Mouse (Mus musculus) MEL (cell line): ENCODE results near the gene Ncam1. TPM values are rescaled to one million over a fixed set of nuclear protein-coding genes. Genes with fewer than 3 reads are reported as not detected.

Source experiments
- DNase-seq: peaks from one replicate; pipeline ENCODE4 v3.0.0; 2011; ENCODE audit warnings: low read depth, low spot score
- H3K27ac ChIP-seq: 2 replicates; pipeline ENCODE4 v1.5.1; 2012; ENCODE audit warnings: low read depth, mild to moderate bottlenecking, control low read depth, low read length, moderate library complexity; ENCODE audit not compliant: control insufficient read depth
- H3K27me3 ChIP-seq, 2 experiments: fragments of 150-350 bp in 1 of 2; sonication (generic) in 1 of 2; 2 replicates each; pipeline ENCODE4 v1.6.1; 2012; ENCODE audit warnings: low read length in 2 of 2, mild to moderate bottlenecking in 2 of 2, improper control_type of control experiment in 1 of 2, moderate library complexity in 1 of 2; ENCODE audit not compliant: insufficient read depth in 2 of 2, control insufficient read depth in 1 of 2
- H3K36me3 ChIP-seq, 2 experiments: 2 replicates each; pipeline ENCODE4 v1.6.1; 2012 to 2014; ENCODE audit warnings: low read length in 2 of 2, improper control_type of control experiment in 1 of 2, inconsistent platforms in 1 of 2, mild to moderate bottlenecking in 1 of 2; ENCODE audit not compliant: insufficient read depth in 2 of 2, control insufficient read depth in 1 of 2
- H3K4me1 ChIP-seq, 2 experiments: fragments of 150-350 bp in 1 of 2; sonication (generic) in 1 of 2; 2 replicates each; pipeline ENCODE4 v1.6.1; 2012; ENCODE audit warnings: low read length in 2 of 2, improper control_type of control experiment in 1 of 2, mild to moderate bottlenecking in 1 of 2; ENCODE audit not compliant: insufficient read depth in 2 of 2, control insufficient read depth in 1 of 2
- H3K4me3 ChIP-seq, 2 experiments: fragments of 150-350 bp in 1 of 2; sonication (generic) in 1 of 2; 2 replicates each; pipeline ENCODE4 v1.5.1; 2012; ENCODE audit warnings: low read depth in 2 of 2, low read length in 2 of 2, mild to moderate bottlenecking in 2 of 2, moderate library complexity in 2 of 2, control low read depth in 1 of 2, improper control_type of control experiment in 1 of 2; ENCODE audit not compliant: control insufficient read depth in 1 of 2, insufficient read depth in 1 of 2
- H3K79me2 ChIP-seq: 2 replicates; pipeline ENCODE4 v1.6.1; 2012; ENCODE audit warnings: mild to moderate bottlenecking, low read length, moderate library complexity; ENCODE audit not compliant: control insufficient read depth, poor library complexity, insufficient read depth
- H3K9ac ChIP-seq: 2 replicates; pipeline ENCODE4 v1.6.1; 2012; ENCODE audit warnings: low read depth, mild to moderate bottlenecking, control low read depth, low read length, moderate library complexity; ENCODE audit not compliant: control insufficient read depth, poor library complexity, severe bottlenecking
- H3K9me3 ChIP-seq: fragments of 150-350 bp; sonication (generic); replicated peaks from 2 replicates; pipeline ENCODE4 v1.6.1; 2012; ENCODE audit warnings: mild to moderate bottlenecking, low read length, improper control_type of control experiment, moderate library complexity; ENCODE audit not compliant: insufficient read depth
- BHLHE40 ChIP-seq: IDR thresholded peaks from 2 replicates; pipeline ENCODE4 v1.6.1; 2012; ENCODE audit warnings: low read depth, mild to moderate bottlenecking, inconsistent platforms, low read length, improper control_type of control experiment, borderline replicate concordance
- CHD1 ChIP-seq: IDR thresholded peaks from 2 replicates; pipeline ENCODE4 v1.6.1; 2012; ENCODE audit warnings: low read depth, mild to moderate bottlenecking, inconsistent platforms, low read length, improper control_type of control experiment
- CHD2 ChIP-seq: IDR thresholded peaks from 2 replicates; pipeline ENCODE4 v1.6.1; 2011; ENCODE audit warnings: low read length, improper control_type of control experiment
- CTCF ChIP-seq, 3 experiments: IDR thresholded peaks in 2 of 3; conservative IDR thresholded peaks in 1 of 3; 2 replicates each; pipeline ENCODE4 v1.5.1; 2011 to 2012; ENCODE audit warnings: low read length in 3 of 3, low read depth in 2 of 3, mild to moderate bottlenecking in 2 of 3, improper control_type of control experiment in 1 of 3, inconsistent platforms in 1 of 3, mixed read lengths in 1 of 3, moderate library complexity in 1 of 3; ENCODE audit not compliant: control insufficient read depth in 1 of 3, insufficient read depth in 1 of 3, poor library complexity in 1 of 3, severe bottlenecking in 1 of 3
- E2F4 ChIP-seq: IDR thresholded peaks from 2 replicates; pipeline ENCODE4 v1.6.1; 2011; ENCODE audit warnings: low read depth, low read length, improper control_type of control experiment, borderline replicate concordance
- ETS1 ChIP-seq: IDR thresholded peaks from 2 replicates; pipeline ENCODE4 v1.6.1; 2012; ENCODE audit warnings: low read depth, mild to moderate bottlenecking, inconsistent platforms, low read length, improper control_type of control experiment, moderate library complexity
- GABPA ChIP-seq: IDR thresholded peaks from 2 replicates; pipeline ENCODE4 v1.6.1; 2012; ENCODE audit warnings: low read depth, mild to moderate bottlenecking, inconsistent platforms, low read length, improper control_type of control experiment, moderate library complexity
- GATA1 ChIP-seq: IDR thresholded peaks from 2 replicates; pipeline ENCODE4 v1.6.1; 2011; ENCODE audit warnings: low read depth, low read length, improper control_type of control experiment
- MAX ChIP-seq: IDR thresholded peaks from 2 replicates; pipeline ENCODE4 v1.6.1; 2011; ENCODE audit warnings: low read length, improper control_type of control experiment
- MAZ ChIP-seq: IDR thresholded peaks from 2 replicates; pipeline ENCODE4 v1.6.1; 2012; ENCODE audit warnings: low read depth, mild to moderate bottlenecking, inconsistent platforms, low read length, improper control_type of control experiment
- MEF2A ChIP-seq: IDR thresholded peaks from 2 replicates; pipeline ENCODE4 v1.6.1; 2014; ENCODE audit warnings: low read depth, mild to moderate bottlenecking, inconsistent platforms, low read length, improper control_type of control experiment; ENCODE audit not compliant: poor library complexity, insufficient replicate concordance, severe bottlenecking; ENCODE audit errors: extremely low read depth
- MYB ChIP-seq: IDR thresholded peaks from 2 replicates; pipeline ENCODE4 v1.6.1; 2011; ENCODE audit warnings: mild to moderate bottlenecking, low read depth, low read length, improper control_type of control experiment
- MYC ChIP-seq: IDR thresholded peaks from 2 replicates; pipeline ENCODE4 v1.6.1; 2011; ENCODE audit warnings: low read depth, mild to moderate bottlenecking, low read length, improper control_type of control experiment, moderate library complexity
- NELFE ChIP-seq: IDR thresholded peaks from 2 replicates; pipeline ENCODE4 v1.6.1; 2011; ENCODE audit warnings: low read depth, low read length, improper control_type of control experiment
- NRF1 ChIP-seq: IDR thresholded peaks from 2 replicates; pipeline ENCODE4 v1.6.1; 2014; ENCODE audit warnings: low read depth, mild to moderate bottlenecking, inconsistent platforms, low read length, improper control_type of control experiment, moderate library complexity; ENCODE audit not compliant: poor library complexity, insufficient read depth, severe bottlenecking
- POLR2AphosphoS5 ChIP-seq: IDR thresholded peaks from 2 replicates; pipeline ENCODE4 v1.6.1; 2012; ENCODE audit warnings: low read depth, borderline replicate concordance, mild to moderate bottlenecking, inconsistent platforms, low read length, moderate library complexity, mixed read lengths
- SIN3A ChIP-seq: IDR thresholded peaks from 2 replicates; pipeline ENCODE4 v1.6.1; 2012; ENCODE audit warnings: low read length, improper control_type of control experiment, inconsistent platforms
- SMC3 ChIP-seq: IDR thresholded peaks from 2 replicates; pipeline ENCODE4 v1.6.1; 2011; ENCODE audit warnings: low read depth, low read length, improper control_type of control experiment
- UBTF ChIP-seq: IDR thresholded peaks from 2 replicates; pipeline ENCODE4 v1.6.1; 2012; ENCODE audit warnings: low read depth, mild to moderate bottlenecking, inconsistent platforms, low read length, improper control_type of control experiment, moderate library complexity, borderline replicate concordance; ENCODE audit not compliant: insufficient read depth
- USF1 ChIP-seq: IDR thresholded peaks from 2 replicates; pipeline ENCODE4 v1.6.1; 2014; ENCODE audit warnings: low read depth, mild to moderate bottlenecking, inconsistent platforms, low read length, improper control_type of control experiment, moderate library complexity
- ZNF384 ChIP-seq: IDR thresholded peaks from 2 replicates; pipeline ENCODE4 v1.6.1; 2012; ENCODE audit warnings: low read depth, mild to moderate bottlenecking, inconsistent platforms, low read length, improper control_type of control experiment
- polyA plus RNA-seq, 2 experiments: library from polyadenylated mRNA; stranded (reverse) in 1 of 2; unstranded in 1 of 2; fragments of >175 nt in 1 of 2; fragments of >200 nt in 1 of 2; gene quantifications; 2 replicates each; pipeline versions ENCODE4 v1.2.1 to v1.2.4; 2012; ENCODE audit warnings: low replicate concordance in 2 of 2, low read depth in 1 of 2; ENCODE audit not compliant: insufficient read length in 2 of 2, insufficient read depth in 1 of 2, missing spikeins in 1 of 2
- total RNA-seq: library from RNA; depleted of rRNA; stranded (reverse); fragments of 300-350 nt; gene quantifications from 2 replicates; pipeline ENCODE4 v1.2.3, GENCODE M21; 2012

Gene Ncam1
- total and polyA plus RNA-seq, 3 experiments, result not detected

DNA sequence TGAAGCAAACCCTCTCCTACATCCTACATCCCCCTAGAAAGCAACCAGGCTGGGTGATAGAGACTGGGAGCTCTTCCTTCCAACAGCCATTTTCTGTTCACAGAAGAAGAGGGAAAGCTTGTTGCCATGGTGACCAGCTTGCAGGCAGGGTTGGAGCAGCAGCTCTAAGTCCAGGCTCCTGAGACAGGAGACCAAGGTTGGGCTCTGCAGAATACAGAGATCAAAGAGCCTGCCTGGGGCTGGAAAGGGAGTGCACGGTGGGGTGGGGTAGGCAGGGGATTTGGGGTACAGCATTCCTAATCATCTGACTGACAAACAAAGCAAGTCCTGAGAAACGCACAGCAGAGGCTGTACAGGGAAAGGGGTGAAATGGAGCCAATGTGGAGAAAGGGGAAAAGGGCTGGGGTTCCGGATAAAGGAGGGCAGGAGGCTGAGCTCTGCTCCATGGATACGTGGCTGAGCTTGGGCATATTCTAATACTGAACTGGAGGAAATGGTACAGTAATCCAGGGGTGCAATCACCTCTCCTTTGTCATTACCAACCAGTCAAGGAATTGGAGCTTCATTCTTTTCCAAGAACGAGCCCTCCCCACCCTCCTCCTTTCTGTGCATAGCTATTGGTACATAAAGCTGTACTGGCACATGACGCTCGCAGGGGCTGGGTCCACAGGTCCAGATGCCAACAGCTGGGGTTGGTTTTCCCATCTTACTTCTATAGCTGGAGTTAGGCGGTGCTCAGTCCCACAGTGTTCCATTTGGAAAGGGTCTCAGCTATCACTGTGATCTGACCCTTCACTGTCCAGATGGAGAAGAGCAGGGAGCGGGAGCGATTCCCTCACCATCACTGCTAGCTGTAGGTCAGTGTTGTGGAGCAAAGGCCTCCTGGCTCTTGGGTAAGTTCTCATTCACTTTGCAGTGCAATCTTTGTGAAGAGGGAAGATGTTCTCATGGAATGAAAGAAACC is 227.7 kb downstream of the Ncam1 start:
- H3K27ac ChIP-seq, result no peak overlapping the region
- H3K27me3 ChIP-seq, result no peaks in the 10 kb centered on the region
- H3K4me1 ChIP-seq, result no peaks in the 10 kb centered on the region
- H3K4me3 ChIP-seq, result no peak overlapping the region
- no peaks in the 10 kb centered on the region for H3K36me3 ChIP-seq
- no peak for DNase-seq
- no peaks in the 10 kb centered on the region for H3K79me2 ChIP-seq
- TF ChIP-seq ZNF384 (no peak), CHD1 (no peak), SMC3 (no peak), MAZ (no peak), ETS1 (no peak), BHLHE40 (no peak), MYB (no peak), GABPA (no peak), MEF2A (no peak), UBTF (no peak), CTCF (IDR thresholded peaks at IDR 0.05 in 2 of 3, conservative IDR thresholded peaks at IDR 0.05 in 1 of 3; ENCODE audit: control insufficient read depth in 1 of 3, insufficient read depth in 1 of 3, low read depth in 2 of 3, low read length in 3 of 3, poor library complexity in 1 of 3, severe bottlenecking in 1 of 3) (no peak)
- H3K9ac ChIP-seq, result no peak overlapping the region
- no peaks in the 10 kb centered on the region for H3K9me3 ChIP-seq

DNA sequence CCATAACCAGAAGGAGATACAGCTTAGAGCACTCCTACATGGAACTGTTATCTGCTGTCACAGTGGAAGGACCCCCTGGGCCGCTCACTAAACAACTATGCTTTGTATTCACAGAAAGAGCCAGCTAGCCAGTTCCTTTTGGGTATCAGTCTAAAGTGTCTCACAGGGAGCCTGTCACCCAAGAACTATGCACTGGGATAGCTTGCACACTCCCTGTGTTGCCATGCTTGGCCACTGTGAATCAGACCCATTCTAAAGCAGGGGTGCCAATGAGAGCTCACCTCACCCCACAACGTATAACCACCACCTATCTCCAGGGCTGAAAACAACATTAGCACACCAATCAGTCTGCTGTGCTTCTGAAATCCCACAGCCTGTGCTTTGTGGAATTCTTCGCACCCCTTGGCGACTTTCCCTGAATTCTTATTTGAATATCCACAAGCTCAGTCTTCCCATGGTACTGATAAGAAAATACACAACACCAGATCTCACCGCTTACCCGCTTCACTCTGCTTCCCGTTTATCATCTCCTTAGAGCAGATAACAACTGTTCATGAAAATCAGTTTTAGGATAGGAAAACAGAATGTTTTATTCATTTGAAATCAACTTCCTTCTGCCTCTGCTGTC is 228.6 kb downstream of the Ncam1 start:
- Histone ChIP-seq H3K4me1 (no peaks in the 10 kb centered on the region), H3K4me3 (no peak overlapping the region), H3K27ac (no peak overlapping the region), H3K79me2 (no peaks in the 10 kb centered on the region), H3K36me3 (no peaks in the 10 kb centered on the region), H3K9me3 (no peaks in the 10 kb centered on the region), H3K9ac (no peak overlapping the region), H3K27me3 (no peaks in the 10 kb centered on the region)
- no peak for DNase-seq
- TF ChIP-seq SIN3A (no peak), GATA1 (no peak), CHD2 (no peak), POLR2AphosphoS5 (no peak), MEF2A (no peak), MAX (no peak), GABPA (no peak), MYC (no peak), USF1 (no peak), NELFE (no peak), E2F4 (no peak), NRF1 (no peak)
